Mouse (Mus musculus): Measurements from ENCODE around the gene Hs3st1. TPM values are rescaled to one million over a fixed set of nuclear protein-coding genes. Genes with fewer than 3 reads are reported as not detected.

Gene Hs3st1
- polyA plus RNA-seq, 1 experiment from 2014 or later = 31.5 TPM

GRCm38 (mm10) chr5:39733013-39733749 is 22.1 kb downstream of the Hs3st1 start:
- no peak overlapping the region for H3K4me3 ChIP-seq
- H3K4me1 ChIP-seq = no peaks in the 10 kb centered on the region
- no peak overlapping the region for H3K4me2 ChIP-seq
- H3K9ac ChIP-seq = no peak overlapping the region
- WGBS = 59% methylated on average over 5 of the region's 5 CpGs
- H3K27me3 ChIP-seq (replicated peaks) = no peaks in the 10 kb centered on the region
- no peaks in the 10 kb centered on the region for H3K9me3 ChIP-seq
- no peak for ATAC-seq (replicated peaks)
- no peaks in the 10 kb centered on the region for H3K36me3 ChIP-seq (replicated peaks)
- H3K27ac ChIP-seq = no peak overlapping the region

- H3K4me1 ChIP-seq = no peaks in the 10 kb centered on the region
- H3K36me3 ChIP-seq (replicated peaks) = no peaks in the 10 kb centered on the region
- no peak overlapping the region for H3K4me2 ChIP-seq
- ATAC-seq (replicated peaks) = no peak
- 88% methylated on average over 13 of the region's 13 CpGs for WGBS
- no peaks in the 10 kb centered on the region for H3K9me3 ChIP-seq
- no peak overlapping the region for H3K9ac ChIP-seq
- H3K27ac ChIP-seq = no peak overlapping the region
- no peaks in the 10 kb centered on the region for H3K27me3 ChIP-seq (replicated peaks)
- H3K4me3 ChIP-seq = no peak overlapping the region
Measured at GRCm38 (mm10) chr5:39715694-39716550, 39.4 kb downstream of the Hs3st1 start.

DNA sequence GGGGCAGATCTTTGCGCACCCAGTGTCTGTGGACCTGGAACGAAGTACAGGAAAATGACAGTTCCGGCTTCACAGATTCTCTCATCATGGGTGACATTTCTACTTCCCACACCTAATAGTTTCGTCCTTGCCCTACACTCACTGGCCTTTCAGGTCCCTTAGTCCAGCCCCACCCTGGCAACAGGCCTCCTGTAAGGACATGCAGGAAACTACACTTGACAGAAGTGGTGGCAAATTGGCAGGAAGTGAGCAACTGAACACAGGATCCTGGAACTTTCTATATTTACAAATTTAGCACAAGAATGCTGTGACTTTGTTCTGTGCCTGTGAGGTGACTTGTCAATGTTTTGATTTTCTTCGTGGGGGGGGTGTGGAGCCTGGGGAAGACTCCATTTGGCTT is 40.1 kb downstream of the Hs3st1 start:
- no peak for ATAC-seq (replicated peaks)
- Histone ChIP-seq H3K4me2 (no peak overlapping the region), H3K9me3 (no peaks in the 10 kb centered on the region), H3K9ac (no peak overlapping the region), H3K4me3 (no peak overlapping the region), H3K27ac (no peak overlapping the region), H3K4me1 (no peaks in the 10 kb centered on the region), H3K27me3 (replicated peaks) (no peaks in the 10 kb centered on the region), H3K36me3 (replicated peaks) (no peaks in the 10 kb centered on the region)
- 87% methylated on average over 5 of the region's 5 CpGs for WGBS

DNA sequence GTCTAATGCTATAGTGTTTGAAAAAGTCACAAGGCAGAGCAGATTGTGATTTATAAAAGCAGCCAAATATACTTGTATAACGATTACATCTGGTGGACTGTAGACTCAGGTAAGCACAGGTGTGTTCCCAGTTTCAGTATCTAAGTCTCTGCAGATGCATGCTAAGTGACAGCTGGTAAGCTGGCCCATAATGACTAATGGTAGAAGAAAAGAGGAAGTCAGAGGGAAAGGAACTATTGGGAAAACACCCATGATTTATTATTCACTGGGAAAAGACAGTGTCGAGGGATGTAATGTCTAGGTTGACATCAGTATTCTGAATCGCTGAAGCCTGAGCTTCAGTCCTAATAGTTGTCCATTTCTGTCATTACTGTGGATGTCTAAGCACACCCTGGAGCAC is 49.7 kb downstream of the Hs3st1 start:
- Histone ChIP-seq H3K9me3 (no peaks in the 10 kb centered on the region), H3K27me3 (replicated peaks) (no peaks in the 10 kb centered on the region), H3K4me1 (no peaks in the 10 kb centered on the region), H3K4me2 (no peak overlapping the region), H3K36me3 (replicated peaks) (no peaks in the 10 kb centered on the region), H3K27ac (no peak overlapping the region), H3K4me3 (no peak overlapping the region), H3K9ac (no peak overlapping the region)
- ATAC-seq (replicated peaks) = no peak
- WGBS = 84% methylated on average over 3 of the region's 3 CpGs

DNA sequence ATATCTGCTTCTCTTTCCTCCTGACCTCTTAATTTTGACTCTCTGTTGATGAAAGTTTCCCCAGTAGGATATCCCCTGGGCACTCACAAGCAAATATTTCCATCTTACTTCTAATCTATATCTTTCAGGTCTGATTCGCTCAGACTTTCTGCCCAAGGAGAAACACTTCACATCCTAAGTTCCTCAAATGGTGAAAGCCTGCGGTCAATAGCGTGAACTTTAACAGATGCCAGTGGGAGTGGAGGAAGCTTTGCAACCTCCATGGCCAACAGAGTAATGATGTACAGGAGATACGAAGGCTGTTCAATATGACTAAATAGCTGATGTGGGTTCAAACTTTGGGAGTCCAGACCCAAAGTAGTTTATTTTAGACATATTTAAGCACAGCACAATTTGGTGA is 94.4 kb downstream of the Hs3st1 start:
- WGBS = 97% methylated on average over 4 of the region's 4 CpGs
- ATAC-seq (replicated peaks) = no peak
- H3K27me3 ChIP-seq (replicated peaks) = no peaks in the 10 kb centered on the region
- H3K36me3 ChIP-seq (replicated peaks) = no peaks in the 10 kb centered on the region
- no peak overlapping the region for H3K4me2 ChIP-seq
- no peaks in the 10 kb centered on the region for H3K9me3 ChIP-seq
- no peak overlapping the region for H3K9ac ChIP-seq
- no peak overlapping the region for H3K4me3 ChIP-seq
- H3K27ac ChIP-seq = no peak overlapping the region
- no peaks in the 10 kb centered on the region for H3K4me1 ChIP-seq

GRCm38 (mm10) chr5:39659417-39659816 is 95.9 kb downstream of the Hs3st1 start:
- H3K36me3 ChIP-seq (replicated peaks) = no peaks in the 10 kb centered on the region
- no peak for ATAC-seq (replicated peaks)
- no peaks in the 10 kb centered on the region for H3K27me3 ChIP-seq (replicated peaks)
- H3K4me2 ChIP-seq = no peak overlapping the region
- H3K9ac ChIP-seq = no peak overlapping the region
- no peak overlapping the region for H3K27ac ChIP-seq
- no peak overlapping the region for H3K4me3 ChIP-seq
- no peaks in the 10 kb centered on the region for H3K9me3 ChIP-seq
- H3K4me1 ChIP-seq = no peaks in the 10 kb centered on the region
- 36% methylated on average over 2 of the region's 2 CpGs for WGBS

DNA sequence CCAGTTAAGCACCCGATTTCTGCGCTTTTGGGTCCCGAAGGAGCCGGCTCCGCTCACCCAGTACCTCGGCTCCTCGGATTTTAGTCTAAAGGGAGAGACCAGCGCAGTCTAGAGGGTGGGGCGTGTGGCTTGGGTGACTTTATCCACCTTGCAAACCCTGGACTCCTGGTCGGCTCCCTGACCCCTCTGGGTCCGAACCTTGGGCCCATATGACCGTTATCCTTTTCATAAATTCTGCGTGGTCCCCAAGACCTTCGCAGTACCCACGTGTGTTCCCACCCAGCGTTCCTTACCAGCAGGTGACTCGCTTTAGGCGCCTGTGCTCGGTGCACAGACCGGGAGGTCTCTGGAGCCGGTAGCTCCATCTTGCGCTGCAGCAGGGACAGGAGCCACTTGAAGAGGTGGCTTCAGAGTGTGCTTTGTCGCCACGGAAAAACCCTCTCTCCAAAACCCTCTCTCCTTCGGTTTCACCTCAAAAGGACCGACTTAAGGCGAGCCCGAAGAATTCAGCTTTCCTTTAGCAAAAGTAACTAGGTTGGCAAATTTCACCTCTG is 110.4 kb downstream of the Hs3st1 start:
- H3K4me2 ChIP-seq = peak overlapping the region; percentile 93
- under 1% methylated on average over 28 of the region's 28 CpGs for WGBS
- H3K4me3 ChIP-seq = peak overlapping the region; percentile 61
- peak overlapping the region; percentile 64 for H3K27ac ChIP-seq
- no peaks in the 10 kb centered on the region for H3K36me3 ChIP-seq (replicated peaks)
- no peaks in the 10 kb centered on the region for H3K27me3 ChIP-seq (replicated peaks)
- H3K9me3 ChIP-seq = no peaks in the 10 kb centered on the region
- H3K9ac ChIP-seq = peak overlapping the region; percentile 50
- H3K4me1 ChIP-seq = peaks cover 20% of the 10 kb centered on the region
- ATAC-seq (replicated peaks) = peak; percentile 83

- WGBS = 1% methylated on average over 56 of the region's 56 CpGs
- Histone ChIP-seq H3K27ac (peak overlapping the region; percentile 64), H3K36me3 (replicated peaks) (no peaks in the 10 kb centered on the region), H3K4me1 (peaks cover 24% of the 10 kb centered on the region), H3K9me3 (no peaks in the 10 kb centered on the region), H3K4me2 (peak overlapping the region; percentile 93), H3K27me3 (replicated peaks) (no peaks in the 10 kb centered on the region), H3K9ac (peak overlapping the region; percentile 50), H3K4me3 (peak overlapping the region; percentile 61)
- ATAC-seq (replicated peaks) = peak; percentile 97
Measured at GRCm38 (mm10) chr5:39643924-39644826, 111.1 kb downstream of the Hs3st1 start.

DNA sequence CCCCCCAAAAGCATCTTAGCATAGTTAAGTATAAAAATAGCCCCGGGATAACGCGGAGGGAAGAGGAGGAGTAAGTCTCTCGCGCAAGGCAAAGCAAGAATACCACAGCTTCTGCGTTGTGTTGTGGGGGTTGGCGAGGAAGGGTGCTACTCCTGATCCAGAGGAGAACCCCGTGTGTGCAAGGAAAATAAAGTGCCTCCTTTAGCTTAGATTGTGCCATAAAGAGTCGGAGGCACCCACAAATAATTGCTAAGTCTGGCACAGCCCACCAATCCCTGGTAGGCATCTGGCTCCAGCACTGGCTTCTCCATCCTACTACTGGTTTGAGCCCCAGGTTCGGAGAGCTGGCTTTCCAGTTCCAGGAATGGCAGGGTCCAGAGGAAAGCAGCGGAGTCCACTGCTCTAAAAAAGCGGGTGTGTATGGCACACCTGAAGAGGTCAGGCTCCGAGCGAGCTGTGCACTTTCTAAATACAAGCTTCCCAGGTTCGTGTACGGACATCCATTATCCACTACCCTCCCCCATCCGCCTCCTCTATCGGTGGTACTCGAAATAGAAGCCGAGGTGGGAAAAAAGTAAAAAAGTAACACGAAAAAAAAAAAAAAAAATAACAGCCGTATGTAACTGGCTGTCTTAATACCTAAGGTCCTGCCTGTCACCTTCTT is 111.9 kb downstream of the Hs3st1 start:
- H3K4me2 ChIP-seq = peak overlapping the region; percentile 93
- peak overlapping the region; percentile 19; the same call in 1 of the 2 replicates for H3K27ac ChIP-seq
- H3K4me1 ChIP-seq = peaks cover 24% of the 10 kb centered on the region
- no peaks in the 10 kb centered on the region for H3K36me3 ChIP-seq (replicated peaks)
- H3K9ac ChIP-seq = peak overlapping the region; percentile 50
- no peak; the same call in 1 of the 2 replicates for ATAC-seq (replicated peaks)
- H3K4me3 ChIP-seq = peak overlapping the region; percentile 61
- WGBS = 2% methylated on average over 22 of the region's 22 CpGs
- no peaks in the 10 kb centered on the region for H3K27me3 ChIP-seq (replicated peaks)
- no peaks in the 10 kb centered on the region for H3K9me3 ChIP-seq

DNA sequence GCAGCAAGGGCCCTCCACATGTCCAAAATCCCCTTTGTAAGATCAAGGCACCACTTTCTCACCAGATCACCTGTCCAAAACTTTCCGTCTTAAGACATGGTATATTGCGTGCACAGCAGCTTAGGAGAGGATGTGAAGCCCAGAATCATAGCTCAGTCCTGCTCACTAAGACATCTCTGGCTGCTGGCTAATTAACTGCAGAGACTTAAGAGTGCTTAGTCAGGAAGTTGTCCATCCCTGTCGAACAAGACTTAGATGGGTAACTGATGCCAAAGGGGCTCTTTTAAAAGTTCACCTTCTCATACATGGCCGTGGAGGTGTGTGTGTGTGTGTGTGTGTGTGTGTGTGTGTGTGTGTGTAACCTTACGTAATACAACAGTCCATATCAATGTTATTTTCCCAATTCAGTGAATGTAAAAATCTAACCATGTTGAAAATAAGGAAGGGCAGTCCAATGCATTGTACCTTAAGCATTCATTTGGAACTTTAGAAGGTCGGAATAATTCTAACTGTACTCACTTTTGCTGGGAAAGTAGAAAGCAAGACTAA is 113.0 kb downstream of the Hs3st1 start:
- H3K9ac ChIP-seq = no peak overlapping the region
- no peaks in the 10 kb centered on the region for H3K9me3 ChIP-seq
- no peaks in the 10 kb centered on the region for H3K36me3 ChIP-seq (replicated peaks)
- H3K27me3 ChIP-seq (replicated peaks) = no peaks in the 10 kb centered on the region
- H3K4me3 ChIP-seq = peak overlapping the region; percentile 61
- no peak for ATAC-seq (replicated peaks)
- 74% methylated on average over 6 of the region's 6 CpGs for WGBS
- H3K4me2 ChIP-seq = peak overlapping the region; percentile 93
- no peak overlapping the region for H3K27ac ChIP-seq
- peaks cover 24% of the 10 kb centered on the region for H3K4me1 ChIP-seq

GRCm38 (mm10) chr5:39639438-39640177 is 115.7 kb downstream of the Hs3st1 start:
- Histone ChIP-seq H3K9ac (no peak overlapping the region), H3K9me3 (no peaks in the 10 kb centered on the region), H3K4me2 (peak overlapping the region; percentile 23), H3K27me3 (replicated peaks) (no peaks in the 10 kb centered on the region), H3K4me3 (no peak overlapping the region), H3K4me1 (peaks cover 20% of the 10 kb centered on the region), H3K27ac (no peak overlapping the region), H3K36me3 (replicated peaks) (no peaks in the 10 kb centered on the region)
- ATAC-seq (replicated peaks) = no peak
- WGBS = 41% methylated on average over 10 of the region's 10 CpGs

Measured in midbrain, embryonic 15.5 days (tissue).